8 mouse cellular contexts compared by ENCODE assay signal in genomic region chr7:35334527-35335452, GRCm38 (mm10). TPM values are rescaled to one million over a fixed set of nuclear protein-coding genes. Genes with fewer than 3 reads are reported as not detected.
DNase-seq lines count a peak whose midpoint lies in the region; ATAC-seq and TF ChIP-seq lines count a peak whose summit lies in the region.

No protein-coding gene starts in this region.

- peak overlapping the region; percentile 55 for H3K9ac ChIP-seq in hindbrain, postnatal 0 days (replicated peaks; ENCODE audit: low read length)
- H3K9ac ChIP-seq in liver, embryonic 13.5 days = peak overlapping the region; percentile 75

- WGBS in cerebellum, adult 2 months = under 1% methylated on average over 51 of the region's 51 CpGs
- WGBS in hindbrain, postnatal 0 days = under 1% methylated on average over 50 of the region's 51 CpGs
- WGBS in liver, embryonic 13.5 days (ENCODE audit: insufficient replicate concordance) = under 1% methylated on average over 51 of the region's 51 CpGs

- H3K4me1 ChIP-seq in cerebellum, adult 2 months (ENCODE audit: control insufficient read depth, insufficient read depth, low read length) = no peaks in the 10 kb centered on the region
- peaks cover 7% of the 10 kb centered on the region; the same call in 1 of the 2 replicates for H3K4me1 ChIP-seq in hindbrain, postnatal 0 days (ENCODE audit: insufficient read depth, low read length)
- H3K4me1 ChIP-seq in liver, embryonic 13.5 days (replicated peaks) = peaks cover 30% of the 10 kb centered on the region

- H3K4me3 ChIP-seq in cerebellum, adult 2 months (replicated peaks; ENCODE audit: insufficient read depth, low read depth, low read length) = peak overlapping the region; percentile 66
- peak overlapping the region; percentile 69 for H3K4me3 ChIP-seq in hindbrain, postnatal 0 days (ENCODE audit: low read length)
- H3K4me3 ChIP-seq in liver, embryonic 13.5 days (replicated peaks) = peak overlapping the region; percentile 67

- no peaks in the 10 kb centered on the region for H3K27me3 ChIP-seq in cerebellum, adult 2 months (ENCODE audit: control insufficient read depth, insufficient read depth, low read length)
- 0 out of 2 replicates have a peak, but pooled peaks cover 6% of the 10 kb centered on the region for H3K27me3 ChIP-seq in hindbrain, postnatal 0 days (ENCODE audit: insufficient read depth, low read length)
- H3K27me3 ChIP-seq in liver, embryonic 13.5 days = peaks cover 79% of the 10 kb centered on the region

- DNase-seq in right cerebral cortex, postnatal 10 days (ENCODE audit: low spot score in 2 of 2) = peak; percentile 34 to 40
- DNase-seq in right cerebral cortex, adult 18-20 months = no peak
- DNase-seq in cerebellum, adult 2 months = peak; percentile 25 to 56
- peak; percentile 14 for DNase-seq in forelimb bud, embryonic 11.5 days (ENCODE audit: low read depth, low spot score)
- DNase-seq in hindbrain, postnatal 0 days (ENCODE audit: low spot score) = peak; percentile 30
- no peak for DNase-seq in liver, embryonic 13.5 days
- DNase-seq in natural killer cell, adult 2 months (ENCODE audit: low spot score in 2 of 2) = peak; percentile 3 to 69
- DNase-seq in thymus, postnatal 14 days = peak; percentile 43

- no peaks in the 10 kb centered on the region for H3K36me3 ChIP-seq in hindbrain, postnatal 0 days (ENCODE audit: insufficient read depth, low read length)
- no peaks in the 10 kb centered on the region for H3K36me3 ChIP-seq in liver, embryonic 13.5 days

- no peak for TF ChIP-seq CTCF in cerebellum, adult 2 months (IDR thresholded peaks at IDR 0.05; ENCODE audit: borderline replicate concordance, insufficient read depth, low read depth, low read length)
- no peak for TF ChIP-seq CTCF in hindbrain, postnatal 0 days (IDR thresholded peaks at IDR 0.05; ENCODE audit: low read depth)

- H3K4me2 ChIP-seq in hindbrain, postnatal 0 days (ENCODE audit: low read depth, low read length) = peak overlapping the region; percentile 100
- H3K4me2 ChIP-seq in liver, embryonic 13.5 days = peak overlapping the region; percentile 97

- no peaks in the 10 kb centered on the region for H3K9me3 ChIP-seq in hindbrain, postnatal 0 days (ENCODE audit: low read length)
- no peaks in the 10 kb centered on the region for H3K9me3 ChIP-seq in liver, embryonic 13.5 days (replicated peaks)

- no peak overlapping the region for H3K27ac ChIP-seq in cerebellum, adult 2 months (ENCODE audit: insufficient read depth, low read length)
- no peak overlapping the region for H3K27ac ChIP-seq in hindbrain, postnatal 0 days
- no peak overlapping the region for H3K27ac ChIP-seq in liver, embryonic 13.5 days

- TF ChIP-seq POLR2A in cerebellum, adult 2 months (IDR thresholded peaks at IDR 0.05; ENCODE audit: borderline replicate concordance, insufficient read depth, low read length) = no peak

- no peak for ATAC-seq in hindbrain, postnatal 0 days
- no peak for ATAC-seq in liver, embryonic 13.5 days (ENCODE audit: low read depth)

RNA-seq across cellular contexts. Expression of gene Rhpn2, which starts 0.8 kb away (rescaled TPM):
- 9.9 and 10.1 TPM in 2 replicates for polyA plus RNA-seq in cerebellum, adult 2 months (2012; rRNA removed)
- 3.8 and 4.7 TPM in 2 replicates for total RNA-seq in hindbrain, postnatal 0 days (2014; rRNA removed)
- 2.8 and 3.0 TPM in 2 replicates for polyA plus RNA-seq in hindbrain, postnatal 0 days (2015; fragmentation: Nextera tagmentation; extraction: Ambion mirVana)
- 3.8 and 4.6 TPM in 2 replicates for polyA plus RNA-seq in liver, embryonic 13.5 days (2015; fragmentation: Nextera tagmentation; extraction: Ambion mirVana)

RNA-seq across cellular contexts. Expression of gene Gpatch1, which starts 16.6 kb away (rescaled TPM):
- 19.6 and 20.2 TPM in 2 replicates for polyA plus RNA-seq in cerebellum, adult 2 months (2012; rRNA removed)
- total RNA-seq in hindbrain, postnatal 0 days (2014; rRNA removed) = 7.0 and 7.5 TPM in 2 replicates
- 17.9 and 18.9 TPM in 2 replicates for polyA plus RNA-seq in hindbrain, postnatal 0 days (2015; fragmentation: Nextera tagmentation; extraction: Ambion mirVana)
- 7.3 and 8.5 TPM in 2 replicates for polyA plus RNA-seq in liver, embryonic 13.5 days (2015; fragmentation: Nextera tagmentation; extraction: Ambion mirVana)

Comparison
In these comparisons a context has a peak if more than half of its experiments do, and no peak if none do; other contexts are left out.
1. DNase-seq: peak in right cerebral cortex, postnatal 10 days (2 of 2), cerebellum, adult 2 months (2 of 2), forelimb bud, embryonic 11.5 days (single experiment), hindbrain, postnatal 0 days (single experiment), natural killer cell, adult 2 months (2 of 2) and thymus, postnatal 14 days (single experiment); none in right cerebral cortex, adult 18-20 months (single experiment) and liver, embryonic 13.5 days (single experiment).
2. Peak in every context shown above with its lines, with median percentiles within 50 percentile points of each other: H3K4me3 ChIP-seq.